Mouse (Mus musculus) layer of hippocampus, postnatal 14 days (tissue): ENCODE data around the gene Dner. TPM values are rescaled to one million over a fixed set of nuclear protein-coding genes. Genes with fewer than 3 reads are reported as not detected.

Experiments
- DNase-seq, 2 experiments: peaks; one replicate each; pipeline ENCODE4 v3.0.0; 2021 to 2022; ENCODE audit warnings: low spot score in 2 of 2, mixed read lengths in 1 of 2
- long read RNA-seq, 2 experiments: library from polyadenylated mRNA; stranded (forward); transcript quantifications; one replicate each; pipeline ENCODE4 v2.0.0; 2021
- total RNA-seq, 2 experiments: library from RNA; stranded (reverse); gene quantifications; 2 replicates each; pipeline ENCODE4 v1.2.3; 2021

Gene Dner
- 100 to 1,000 TPM; 158 TPM for total RNA-seq
- long read RNA-seq, experiment 1, transcript Dner-201 (13 exons, 3,632 nt), result major isoform, 144 of 175 reads
- long read RNA-seq, experiment 1, partial matches to known transcripts, result 26 of 175 reads
- long read RNA-seq, experiment 1, other reads (novel, unspliced or antisense), result 4 of 175 reads
- long read RNA-seq, experiment 2, transcript Dner-201 (13 exons, 3,632 nt), result major isoform, 143 of 181 reads
- long read RNA-seq, experiment 2, partial matches to known transcripts, result 26 of 181 reads
- long read RNA-seq, experiment 2, other reads (novel, unspliced or antisense), result 12 of 181 reads

GRCm38 (mm10) chr1:84695517-84696411 lies at the start of gene Dner:
Gene Dner (minus strand): TSS chr1:84696221.
- DNase-seq, result peak; percentile 65 to 71

DNA sequence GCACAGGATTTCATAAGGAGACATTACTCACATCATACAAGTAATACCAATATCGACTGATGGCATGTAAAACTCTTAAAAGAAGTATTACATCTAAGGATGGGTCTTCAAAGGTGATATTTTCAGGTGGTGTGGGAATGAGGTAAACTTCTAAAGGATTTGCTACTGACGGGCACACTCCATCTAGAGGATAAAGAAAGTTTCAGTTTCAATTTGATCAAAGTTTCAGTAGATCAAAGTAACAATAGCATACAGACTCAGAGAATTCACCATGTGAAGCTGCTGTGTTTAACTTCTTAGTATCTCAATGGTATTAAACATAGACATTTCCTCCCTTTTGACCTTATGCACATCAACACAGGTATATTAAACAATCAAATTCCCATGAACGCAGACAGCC lies 46.1 kb upstream of the Dner start:
- DNase-seq, result no peak

DNA sequence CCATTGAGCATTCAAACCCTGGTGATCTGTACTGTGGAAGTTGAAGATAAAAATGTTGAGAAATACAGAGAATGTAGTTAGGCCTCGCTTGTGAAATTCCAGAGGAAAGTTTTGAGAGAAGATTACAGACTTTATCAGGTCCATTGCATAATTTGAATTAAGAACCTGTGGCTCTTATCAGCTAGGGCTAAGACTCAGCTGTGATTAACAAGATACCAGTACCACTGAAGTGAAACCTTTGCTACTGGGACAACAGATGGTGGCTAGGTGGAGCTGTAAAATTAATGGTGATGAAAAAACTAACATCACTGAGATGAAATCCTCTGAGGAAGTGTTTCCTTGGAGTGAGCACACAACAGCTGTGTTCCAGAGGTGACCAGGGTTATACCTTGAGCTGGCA lies 44.1 kb upstream of the Dner start:
- no peak for DNase-seq

GRCm38 (mm10) chr1:84737097-84737496 lies 41.1 kb upstream of the Dner start:
- no peak for DNase-seq

DNA sequence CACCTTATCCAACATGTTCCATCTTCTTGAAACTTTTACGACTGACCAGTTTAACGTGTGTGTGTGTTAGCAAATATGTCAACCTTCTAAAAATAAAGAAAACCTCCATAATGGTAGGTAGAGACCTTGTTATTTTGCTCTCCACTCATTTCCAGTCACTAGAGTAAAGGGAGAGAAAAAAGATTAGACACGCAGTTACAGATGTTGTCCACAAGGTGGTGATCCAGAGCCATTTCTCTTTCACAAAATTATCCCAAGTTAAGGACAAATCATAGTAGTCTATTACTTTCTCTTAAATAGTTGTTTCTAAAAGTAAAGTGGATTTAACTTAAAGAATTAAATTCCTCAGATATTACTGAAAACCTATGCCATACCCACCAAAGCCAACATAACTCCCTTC lies 37.8 kb upstream of the Dner start:
- DNase-seq, result no peak

DNA sequence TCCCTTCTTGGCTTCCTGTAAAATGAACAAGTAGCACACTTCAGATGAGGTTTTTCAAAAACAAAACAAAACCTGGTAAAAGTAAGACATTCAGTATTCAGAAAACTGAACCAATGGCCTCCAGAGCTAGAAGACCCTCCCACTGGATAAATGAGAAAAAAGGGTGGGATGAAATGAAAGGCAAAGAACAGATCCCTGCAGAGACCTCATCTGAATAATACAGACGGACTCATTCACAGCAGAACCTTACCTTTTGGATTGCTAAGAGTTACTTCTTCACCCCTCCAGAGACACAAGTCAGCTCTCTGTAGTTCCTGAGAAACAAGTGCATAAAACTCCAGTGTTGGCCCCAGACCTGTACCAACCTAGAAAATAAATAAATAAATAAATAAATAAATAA lies 35.7 kb upstream of the Dner start:
- DNase-seq, result no peak

DNA sequence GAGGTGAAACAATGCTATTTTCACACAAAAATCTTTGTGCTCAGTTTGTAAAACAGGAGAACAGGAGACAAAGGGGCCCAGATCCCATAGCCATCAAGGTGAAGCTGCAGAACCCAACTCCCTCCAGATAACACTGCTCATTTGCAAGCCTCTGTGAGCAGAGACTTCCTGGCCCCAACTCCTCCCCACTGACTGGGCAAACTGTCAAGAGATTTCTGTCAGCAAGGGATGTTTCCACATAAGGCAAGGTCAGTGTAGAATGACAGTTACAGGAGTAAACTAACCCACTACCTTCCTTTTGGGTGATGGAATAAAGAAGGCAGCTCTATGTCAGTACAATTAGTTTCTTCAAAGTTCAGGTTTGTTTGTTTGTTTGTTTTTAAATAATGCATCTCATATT lies 26.8 kb upstream of the Dner start:
- no peak for DNase-seq

DNA sequence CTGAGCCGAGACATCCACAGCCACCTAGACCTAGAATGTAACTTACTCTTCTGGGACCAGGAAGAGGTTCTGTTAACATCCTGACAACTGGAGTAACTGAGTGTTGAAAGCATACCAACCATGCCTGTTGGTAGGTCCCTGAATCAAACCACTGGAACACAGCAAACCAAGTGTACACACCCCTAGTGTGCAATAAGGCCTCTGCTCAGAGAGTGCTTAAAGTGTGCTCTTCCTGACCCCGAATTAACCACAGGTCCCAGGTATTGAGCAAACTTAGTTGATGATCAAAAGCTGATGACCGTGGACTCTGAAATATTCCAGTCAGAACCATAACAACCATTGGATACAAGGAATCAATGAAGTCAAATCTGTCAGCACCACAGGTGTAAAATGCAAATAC lies 26.4 kb upstream of the Dner start:
- DNase-seq, result no peak

DNA sequence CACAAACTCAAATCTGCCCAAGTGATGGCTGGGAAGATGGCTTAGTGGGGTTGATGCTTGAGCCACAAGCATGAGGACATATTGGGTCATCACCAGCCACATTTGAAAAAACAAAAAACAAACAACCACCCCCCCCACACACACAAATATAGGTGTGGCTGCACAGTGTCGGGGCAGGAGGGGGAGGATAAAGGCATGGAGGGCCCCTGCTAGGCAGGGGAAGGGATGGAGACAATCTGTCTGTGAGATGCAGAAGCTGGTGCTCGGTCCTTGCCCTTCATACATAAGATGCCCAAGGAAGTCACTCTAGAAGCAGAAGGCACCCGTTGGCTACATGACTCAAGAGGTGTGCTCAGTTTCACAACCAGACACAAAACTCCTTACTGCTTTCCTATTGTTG lies 25.9 kb upstream of the Dner start:
- no peak for DNase-seq

DNA sequence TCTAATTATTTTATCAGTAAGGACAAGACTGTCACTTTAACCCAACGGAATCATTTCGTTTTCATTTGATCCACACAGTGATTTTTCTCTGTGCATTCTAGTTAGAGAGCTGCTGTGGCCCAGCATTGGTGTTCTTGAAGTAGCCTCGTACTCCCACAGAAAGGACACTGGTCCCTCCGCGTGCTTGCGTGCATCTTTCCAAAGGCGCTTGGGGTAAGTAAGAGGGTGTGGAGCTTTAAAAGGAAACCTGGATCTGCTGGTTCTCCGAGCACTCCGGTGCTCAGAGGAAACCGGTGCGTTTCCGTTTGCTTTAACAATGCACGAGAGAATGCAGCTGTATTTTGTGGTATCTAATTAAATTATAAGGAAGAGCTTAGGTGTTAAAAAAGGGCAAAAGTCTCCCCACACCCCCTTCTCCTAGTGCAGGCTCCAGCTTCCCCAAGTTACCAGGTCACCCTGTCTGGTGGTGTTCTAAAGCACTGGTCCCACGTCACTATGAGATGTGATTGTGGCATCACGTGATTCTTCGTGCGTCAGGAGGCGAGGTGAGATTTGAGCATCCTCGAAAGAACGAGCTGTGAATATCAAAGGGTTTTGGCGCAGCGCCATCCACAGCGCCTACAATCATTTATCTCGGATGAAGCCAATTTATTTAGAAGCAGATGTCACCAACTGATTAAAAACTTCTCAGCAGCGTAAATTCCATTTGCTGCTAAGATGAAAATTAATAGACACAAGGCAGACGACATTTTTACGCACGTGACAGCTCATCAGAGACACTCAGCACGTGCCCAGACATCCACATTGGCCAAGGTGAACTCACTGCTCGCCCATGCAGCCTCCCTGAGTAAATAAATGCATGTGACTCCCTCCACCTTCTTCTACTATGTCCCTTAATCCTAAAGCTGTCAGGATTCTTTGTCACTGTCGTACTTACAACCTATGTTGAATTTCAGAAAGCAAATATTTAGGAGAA lies 14.1 kb upstream of the Dner start:
- peak; percentile 73 to 85 for DNase-seq

- no peak for DNase-seq
These were observed 13.4 kb upstream of the Dner start for GRCm38 (mm10) chr1:84709406-84709805.

DNA sequence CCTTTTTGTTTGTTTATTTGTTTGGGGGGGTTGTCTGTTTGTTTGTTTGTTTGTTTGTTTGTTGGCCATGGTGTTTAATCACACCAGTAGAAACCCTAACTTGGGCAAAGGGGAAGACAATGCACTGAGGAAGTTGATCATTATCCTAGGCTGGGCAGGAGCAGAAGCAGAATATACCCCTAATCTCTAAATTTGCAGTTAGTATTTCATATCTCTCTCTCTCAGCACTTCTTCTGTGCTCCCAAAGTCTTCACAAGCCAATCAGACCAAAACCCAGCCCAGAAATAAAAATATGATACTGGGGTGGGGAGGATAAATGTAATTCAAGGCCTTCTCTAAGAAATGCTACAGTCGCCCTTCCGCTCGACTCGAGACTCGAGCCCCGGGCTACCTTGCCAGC lies 4.2 kb upstream of the Dner start:
- DNase-seq, result no peak

- peak; percentile 82 to 88 for DNase-seq
These were observed 1.1 kb upstream of the Dner start for GRCm38 (mm10) chr1:84697136-84697535.

GRCm38 (mm10) chr1:84694688-84695474 lies 1.1 kb downstream of the Dner start:
- peak; percentile 47 to 62 for DNase-seq

- DNase-seq, result no peak
These were observed 18.1 kb downstream of the Dner start for GRCm38 (mm10) chr1:84677910-84678309.

DNA sequence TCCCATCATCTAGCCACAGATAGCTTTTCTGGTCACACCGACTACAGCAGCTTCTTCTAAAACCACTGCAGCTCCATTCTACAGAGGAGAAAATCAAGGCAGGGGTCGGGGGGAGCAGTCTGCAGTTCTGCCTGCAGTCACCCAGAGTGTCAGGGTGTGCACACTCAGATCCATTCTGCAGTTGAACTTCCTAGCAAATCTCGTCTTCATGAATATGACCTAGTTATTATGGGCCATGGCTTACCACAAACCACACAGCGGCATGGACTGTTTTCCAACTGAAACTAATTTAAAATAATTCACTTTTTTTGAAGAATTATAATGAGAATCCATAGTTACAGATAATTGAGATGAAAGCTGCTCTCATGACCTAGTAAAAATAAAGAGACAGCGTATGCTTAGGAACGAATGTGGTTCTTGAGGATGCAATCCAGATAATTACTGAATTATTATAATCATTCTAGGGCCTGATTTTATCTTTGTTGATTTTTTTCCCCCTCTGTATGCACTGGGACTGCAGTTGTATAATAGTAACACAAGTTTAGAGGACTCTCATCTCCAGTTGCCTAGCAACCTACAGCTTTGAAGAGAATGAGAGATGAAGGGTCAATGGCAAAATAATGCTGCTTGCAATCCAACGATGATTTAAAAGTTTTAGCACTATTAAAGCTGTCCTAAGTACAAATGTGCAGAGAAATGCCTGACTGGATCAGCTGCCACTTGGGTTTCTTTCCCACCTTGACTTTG lies 27.7 kb downstream of the Dner start:
- DNase-seq, result no peak

DNA sequence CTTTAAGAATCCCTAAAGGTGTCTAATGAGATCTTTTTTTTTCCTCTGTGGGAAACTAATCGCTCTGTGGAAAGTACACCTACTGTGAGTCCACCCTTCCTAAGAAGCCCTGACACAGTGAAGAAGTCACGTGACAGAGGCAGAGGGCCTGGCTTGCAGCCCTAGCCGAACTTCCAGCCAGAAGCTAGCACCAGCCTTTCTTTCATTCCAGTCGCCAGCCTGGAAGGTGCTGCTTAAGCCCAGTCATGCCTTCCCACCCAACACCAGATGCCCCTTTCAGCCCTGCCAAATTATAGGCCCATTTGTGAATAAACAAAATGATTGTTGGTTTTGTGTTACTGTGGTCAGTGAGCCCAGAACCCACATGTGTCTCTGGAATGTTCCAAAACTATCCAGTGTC lies 28.4 kb downstream of the Dner start:
- peak in 1 of 2 experiments; percentile 42 for DNase-seq

DNA sequence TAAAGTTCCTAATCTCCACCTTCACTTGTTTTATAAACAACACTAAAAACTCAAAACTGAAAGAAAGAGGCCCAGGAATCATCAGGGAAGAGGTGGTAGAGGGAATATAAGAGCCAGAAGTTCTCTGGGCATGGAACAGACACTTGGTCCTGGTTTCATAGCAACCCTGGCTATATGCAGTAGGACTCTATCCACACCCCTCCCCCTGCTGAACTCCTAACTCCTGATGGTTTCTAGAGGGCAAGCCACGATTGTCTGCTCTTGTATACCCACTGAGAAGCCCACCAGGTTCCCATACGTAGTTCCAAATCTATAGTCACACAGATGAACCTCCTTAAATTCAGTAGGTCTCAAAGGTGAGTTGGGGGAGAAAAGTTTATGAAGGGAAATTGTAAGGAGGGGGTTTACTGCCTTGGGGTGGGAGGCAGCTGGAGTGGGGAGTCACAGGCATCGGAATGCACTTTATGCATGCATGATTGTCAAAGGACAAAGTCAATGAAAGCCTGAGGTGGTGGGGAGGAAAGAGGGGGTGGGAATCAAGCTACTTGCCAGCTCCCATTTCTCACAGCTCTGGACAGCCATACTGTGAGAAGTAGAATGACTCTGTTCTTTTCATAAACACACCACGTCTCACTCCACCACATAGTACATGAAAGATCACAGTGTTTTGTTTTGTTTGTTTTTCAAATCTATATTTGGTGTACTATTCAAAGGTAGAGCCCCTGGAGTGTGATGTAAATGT lies 31.5 kb downstream of the Dner start:
- DNase-seq, result no peak

DNA sequence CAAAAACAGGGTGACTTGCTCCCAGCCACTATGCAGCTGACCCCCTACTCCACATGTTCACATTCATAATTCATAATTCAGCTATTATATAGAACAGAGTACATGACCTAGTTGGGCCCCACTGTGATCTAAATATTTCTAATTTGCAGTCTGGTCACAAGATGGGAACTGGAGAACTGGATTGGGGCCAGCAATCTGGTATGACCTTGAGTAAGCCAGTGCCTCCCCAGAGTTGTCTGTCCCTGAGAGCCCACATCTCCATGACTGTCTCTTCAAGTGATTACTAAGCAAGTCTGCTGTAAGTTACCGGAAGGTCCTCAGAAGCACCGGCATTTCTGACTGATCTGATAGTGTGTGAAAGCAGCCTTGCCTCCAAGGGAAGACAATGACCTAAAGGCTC lies 49.2 kb downstream of the Dner start:
- DNase-seq, result no peak
